Mouse (Mus musculus) liver, postnatal 0 days (tissue): ENCODE data around the gene Lrp2.

ENCODE experiments used
- CTCF ChIP-seq: sonication (generic); IDR thresholded peaks from 2 replicates; pipeline ENCODE4 v1.5.1; 2016; ENCODE audit warnings: antibody characterized with exemption, low read depth
- EP300 ChIP-seq: IDR thresholded peaks from 2 replicates; pipeline ENCODE4 v1.6.1; 2016; ENCODE audit warnings: antibody characterized with exemption, low read depth, mild to moderate bottlenecking

GRCm38 (mm10) chr2:69415070-69415469 is 170.8 kb downstream of the Lrp2 start:
- TF ChIP-seq CTCF (no peak), EP300 (no peak)
